Mouse (Mus musculus) spleen, adult 2 months (tissue): ENCODE data around the gene Rpl35.

Source experiments
- CTCF ChIP-seq: fragments of 200-500 bp; IDR thresholded peaks from 2 replicates; pipeline ENCODE4 v1.5.1; 2011; ENCODE audit warnings: mild to moderate bottlenecking, inconsistent platforms; ENCODE audit not compliant: insufficient read depth, insufficient read length, insufficient replicate concordance; ENCODE audit errors: extremely low read depth
- POLR2A ChIP-seq: fragments of 200-500 bp; IDR thresholded peaks from 2 replicates; pipeline ENCODE4 v1.6.1; 2011; ENCODE audit warnings: low read depth, low read length, inconsistent platforms

- TF ChIP-seq POLR2A (no peak), CTCF (peak; percentile 95)
These were observed 7.7 kb downstream of the Rpl35 start, which contains the start of gene Wdr38 for GRCm38 (mm10) chr2:38997386-38998374.
